Mouse (Mus musculus) CH12.LX (cell line): ENCODE data around the gene BC051019. TPM values are rescaled to one million over a fixed set of nuclear protein-coding genes. Genes with fewer than 3 reads are reported as not detected.

Experiments
- DNase-seq: peaks from one replicate; pipeline ENCODE4 v3.0.0-alpha.2; 2013; ENCODE audit errors: extremely low read depth
- H3K27ac ChIP-seq: 2 replicates; pipeline ENCODE4 v1.5.1; 2012; ENCODE audit warnings: low read depth, mild to moderate bottlenecking, control low read depth, moderate library complexity; ENCODE audit not compliant: insufficient read depth
- H3K27me3 ChIP-seq: replicated peaks from 2 replicates; pipeline ENCODE3; 2012; ENCODE audit warnings: inconsistent platforms
- H3K36me3 ChIP-seq, 2 experiments: replicated peaks in 1 of 2; 2 replicates each; pipeline versions ENCODE3 to v1.6.1; 2012; ENCODE audit warnings: inconsistent platforms in 1 of 2, low read length in 1 of 2, mild to moderate bottlenecking in 1 of 2, mixed read lengths in 1 of 2, moderate library complexity in 1 of 2; ENCODE audit not compliant: control insufficient read depth in 1 of 2, insufficient read depth in 1 of 2
- H3K4me1 ChIP-seq, 2 experiments: 2 replicates each; pipeline ENCODE4 v1.6.1; 2012; ENCODE audit warnings: inconsistent platforms in 1 of 2, moderate library complexity in 1 of 2; ENCODE audit not compliant: insufficient read depth in 2 of 2, control insufficient read depth in 1 of 2
- H3K4me2 ChIP-seq: 2 replicates; pipeline ENCODE4 v1.6.1; 2012; ENCODE audit warnings: low read depth, mild to moderate bottlenecking, control low read depth; ENCODE audit not compliant: poor library complexity, insufficient read depth, severe bottlenecking
- H3K4me3 ChIP-seq, 3 experiments: fragments of 150-350 bp in 1 of 3; sonication (generic) in 1 of 3; replicated peaks in 1 of 3; 2 replicates each; pipeline versions ENCODE3 to v1.5.1; 2011 to 2012; ENCODE audit warnings: low read depth in 2 of 3, low read length in 2 of 3, mild to moderate bottlenecking in 2 of 3, moderate library complexity in 2 of 3, control low read depth in 1 of 3, improper control_type of control experiment in 1 of 3, inconsistent platforms in 1 of 3, mixed read lengths in 1 of 3; ENCODE audit not compliant: poor library complexity in 1 of 3
- H3K79me2 ChIP-seq: replicated peaks from 2 replicates; pipeline ENCODE4 v1.6.1; 2012; ENCODE audit warnings: mild to moderate bottlenecking, moderate library complexity; ENCODE audit not compliant: control insufficient read depth, poor library complexity, insufficient read depth, severe bottlenecking; ENCODE audit errors: extremely low read depth
- H3K9ac ChIP-seq: 2 replicates; pipeline ENCODE4 v1.6.1; 2012; ENCODE audit warnings: low read depth, mild to moderate bottlenecking, control low read depth, moderate library complexity; ENCODE audit not compliant: insufficient read depth
- H3K9me3 ChIP-seq: replicated peaks from 2 replicates; pipeline ENCODE3; 2012; ENCODE audit warnings: low read length, inconsistent platforms, mixed read lengths
- CTCF ChIP-seq, 2 experiments: IDR thresholded peaks in 1 of 2; conservative IDR thresholded peaks in 1 of 2; 2 replicates each; pipeline ENCODE4 v1.5.1; 2011 to 2012; ENCODE audit warnings: low read depth in 2 of 2, low read length in 2 of 2, improper control_type of control experiment in 1 of 2, inconsistent platforms in 1 of 2, mild to moderate bottlenecking in 1 of 2, moderate library complexity in 1 of 2
- E2F4 ChIP-seq: IDR thresholded peaks from 2 replicates; pipeline ENCODE4 v1.6.1; 2011; ENCODE audit warnings: low read depth, low read length, improper control_type of control experiment; ENCODE audit not compliant: insufficient replicate concordance
- ELF1 ChIP-seq: IDR thresholded peaks from 2 replicates; pipeline ENCODE4 v1.6.1; 2014; ENCODE audit warnings: low read depth, mild to moderate bottlenecking, inconsistent platforms, low read length, improper control_type of control experiment
- EP300 ChIP-seq: IDR thresholded peaks from 2 replicates; pipeline ENCODE4 v1.6.1; 2011; ENCODE audit warnings: low read length, improper control_type of control experiment
- HCFC1 ChIP-seq: IDR thresholded peaks from 2 replicates; pipeline ENCODE4 v1.6.1; 2012; ENCODE audit warnings: low read depth, mild to moderate bottlenecking, inconsistent platforms, low read length, improper control_type of control experiment
- IRF4 ChIP-seq: IDR thresholded peaks from 2 replicates; pipeline ENCODE4 v1.6.1; 2014; ENCODE audit warnings: low read depth, mild to moderate bottlenecking, inconsistent platforms, low read length, improper control_type of control experiment
- JUND ChIP-seq: conservative IDR thresholded peaks from 2 replicates; pipeline ENCODE4 v1.6.1; 2011; ENCODE audit warnings: low read depth, low read length, improper control_type of control experiment
- MAFK ChIP-seq: IDR thresholded peaks from 2 replicates; pipeline ENCODE4 v1.6.1; 2011; ENCODE audit warnings: low read length, improper control_type of control experiment; ENCODE audit not compliant: insufficient replicate concordance
- MAX ChIP-seq: IDR thresholded peaks from 2 replicates; pipeline ENCODE4 v1.6.1; 2011; ENCODE audit warnings: low read length, improper control_type of control experiment
- MYC ChIP-seq: IDR thresholded peaks from 2 replicates; pipeline ENCODE4 v1.6.1; 2011; ENCODE audit warnings: low read depth, mild to moderate bottlenecking, improper control_type of control experiment, low read length
- NELFE ChIP-seq: IDR thresholded peaks from 2 replicates; pipeline ENCODE4 v1.6.1; 2011; ENCODE audit warnings: low read depth, low read length, improper control_type of control experiment
- PAX5 ChIP-seq: IDR thresholded peaks from 2 replicates; pipeline ENCODE4 v1.6.1; 2012; ENCODE audit warnings: low read length, inconsistent platforms, mixed read lengths
- POLR2A ChIP-seq: IDR thresholded peaks from 2 replicates; pipeline ENCODE4 v1.6.1; 2011; ENCODE audit warnings: low read depth, mild to moderate bottlenecking, improper control_type of control experiment, low read length
- POLR2AphosphoS2 ChIP-seq: IDR thresholded peaks from 2 replicates; pipeline ENCODE4 v1.6.1; 2011; ENCODE audit warnings: low read depth, low read length, improper control_type of control experiment
- RAD21 ChIP-seq: IDR thresholded peaks from 2 replicates; pipeline ENCODE4 v1.6.1; 2011; ENCODE audit warnings: low read depth, mild to moderate bottlenecking, low read length, improper control_type of control experiment, moderate library complexity
- RCOR1 ChIP-seq: conservative IDR thresholded peaks from 2 replicates; pipeline ENCODE4 v1.6.1; 2012; ENCODE audit warnings: low read depth, mild to moderate bottlenecking, inconsistent platforms, low read length, improper control_type of control experiment
- SMC3 ChIP-seq: IDR thresholded peaks from 2 replicates; pipeline ENCODE4 v1.6.1; 2011; ENCODE audit warnings: low read depth, low read length, improper control_type of control experiment
- TBP ChIP-seq: conservative IDR thresholded peaks from 2 replicates; pipeline ENCODE4 v1.6.1; 2011; ENCODE audit warnings: low read depth, low read length, improper control_type of control experiment
- USF1 ChIP-seq: IDR thresholded peaks from 2 replicates; pipeline ENCODE4 v1.6.1; 2014; ENCODE audit warnings: low read depth, mild to moderate bottlenecking, inconsistent platforms, low read length, improper control_type of control experiment
- ZC3H11A ChIP-seq: IDR thresholded peaks from 2 replicates; pipeline ENCODE4 v1.6.1; 2012; ENCODE audit warnings: low read depth, mild to moderate bottlenecking, inconsistent platforms, low read length, improper control_type of control experiment
- dilution Hi-C: fragments of 300-500 bp; cut with MboI; formaldehyde crosslinking; loops from 2 replicates; pipeline ENCODE4 v1.14.3; 2020; ENCODE audit warnings: low sequenced_read_pairs; ENCODE audit not compliant: extremely low pct_unique_long_range_greater_than_20kb, extremely low pct_ligation_motif_present
- in situ Hi-C: fragments of 300-500 bp; cut with MboI; formaldehyde crosslinking; loops from 3 replicates; pipeline ENCODE4 v1.14.3; 2019; ENCODE audit warnings: low sequenced_read_pairs, low pct_ligation_motif_present, low pct_unique_long_range_greater_than_20kb, mixed read lengths
- polyA plus RNA-seq: library from polyadenylated mRNA; unstranded; fragments of >175 nt; gene quantifications from 2 replicates; pipeline ENCODE4 v1.2.1, GENCODE M21; 2012; ENCODE audit warnings: low read depth; ENCODE audit not compliant: insufficient read length
- total RNA-seq, 2 experiments: library from RNA; depleted of rRNA; stranded (reverse); fragments of 300-350 nt in 1 of 2; fragments of >200 nt in 1 of 2; gene quantifications; 2 replicates each; pipeline ENCODE4 v1.2.3; 2012 to 2014

Gene BC051019
- total and polyA plus RNA-seq, 3 experiments = 0.17 to 0.33 TPM; not detected in 1

DNA sequence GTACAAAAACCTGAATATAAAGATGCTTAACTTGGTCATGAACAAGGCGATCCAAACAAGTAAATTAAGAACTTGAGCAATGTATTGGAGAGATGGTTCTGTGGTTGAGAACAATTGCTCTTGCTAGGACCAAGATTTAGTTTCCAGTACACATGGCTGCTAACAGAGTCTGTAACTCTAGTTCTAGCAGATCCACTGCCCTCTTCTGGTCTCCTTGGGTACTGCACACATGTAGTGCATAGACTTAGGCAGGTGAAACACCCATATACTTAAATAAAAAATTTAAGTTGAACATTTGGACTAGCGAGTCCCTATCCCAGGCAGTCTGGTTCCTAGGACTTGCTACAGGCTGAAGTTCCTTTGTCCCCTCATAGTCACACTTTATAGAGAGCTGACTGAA is 1.0 kb downstream of the BC051019 start:
- H3K27ac ChIP-seq = no peak overlapping the region
- peaks cover 0 to 6% of the 10 kb centered on the region in 2 experiments for H3K36me3 ChIP-seq
- H3K9ac ChIP-seq = no peak overlapping the region
- no peak overlapping the region for H3K4me3 ChIP-seq
- H3K4me2 ChIP-seq = no peak overlapping the region
- dilution Hi-C loops = no loop called here
- no peak for DNase-seq
- peaks cover 3% of the 10 kb centered on the region for H3K9me3 ChIP-seq
- H3K27me3 ChIP-seq = no peaks in the 10 kb centered on the region
- in situ Hi-C loops = no loop called here
- H3K4me1 ChIP-seq = peaks cover 4 to 15% of the 10 kb centered on the region in 2 experiments
- no peaks in the 10 kb centered on the region for H3K79me2 ChIP-seq
- no peak for TF ChIP-seq HCFC1
- no peak for TF ChIP-seq POLR2A
- TF ChIP-seq JUND = no peak
- TF ChIP-seq CTCF (conservative IDR thresholded peaks at IDR 0.05 in 1 of 2, IDR thresholded peaks at IDR 0.05 in 1 of 2; ENCODE audit: low read depth in 2 of 2, low read length in 2 of 2) = peak in 1 of 2 experiments; percentile 25; a peak in 2 of 4 replicates
- no peak for TF ChIP-seq USF1
- no peak for TF ChIP-seq MAX
- no peak for TF ChIP-seq NELFE
- TF ChIP-seq MYC = no peak
- TF ChIP-seq, all 38 proteins: peak for 1

DNA sequence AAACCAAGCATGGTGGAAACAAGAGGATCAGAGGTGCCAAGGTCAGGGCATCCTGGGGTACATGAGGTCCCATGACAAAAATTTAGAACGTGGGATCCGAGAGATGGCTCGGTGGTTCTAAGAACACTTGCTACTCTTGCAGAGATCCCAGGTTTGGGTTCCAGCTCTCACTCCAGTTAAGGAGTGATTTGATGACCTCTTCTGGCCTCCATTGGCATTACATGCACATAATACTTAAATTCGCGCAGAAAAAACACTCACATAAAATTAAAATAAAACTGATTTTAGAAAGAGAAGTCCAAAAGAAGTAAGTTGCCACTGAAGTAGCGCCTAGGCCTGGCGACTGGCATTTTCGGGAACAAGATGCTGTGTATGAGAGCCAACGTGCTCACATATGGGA is 4.4 kb downstream of the BC051019 start:
- H3K27ac ChIP-seq = no peak overlapping the region
- TF ChIP-seq POLR2A (no peak), HCFC1 (no peak), POLR2AphosphoS2 (no peak), RAD21 (peak; percentile 83), RCOR1 (no peak), EP300 (no peak), TBP (no peak), PAX5 (no peak), MAFK (0 out of 2 replicates have a peak, but pooled peaks have one; percentile 6), CTCF (conservative IDR thresholded peaks at IDR 0.05 in 1 of 2, IDR thresholded peaks at IDR 0.05 in 1 of 2; ENCODE audit: low read depth in 2 of 2, low read length in 2 of 2) (peak; percentile 39 to 75; a peak in 3 of 4 replicates), JUND (no peak), IRF4 (0 out of 2 replicates have a peak, but pooled peaks have one; percentile 16), E2F4 (no peak), ZC3H11A (0 out of 2 replicates have a peak, but pooled peaks have one; percentile 23), SMC3 (peak; percentile 69), ELF1 (no peak)
- H3K4me3 ChIP-seq = no peak overlapping the region
- in situ Hi-C loops = no loop called here
- peaks cover 3% of the 10 kb centered on the region for H3K9me3 ChIP-seq
- dilution Hi-C loops = no loop called here
- no peaks in the 10 kb centered on the region for H3K79me2 ChIP-seq
- no peak overlapping the region for H3K9ac ChIP-seq
- no peak overlapping the region for H3K4me2 ChIP-seq
- no peaks in the 10 kb centered on the region for H3K27me3 ChIP-seq
- H3K4me1 ChIP-seq = peaks cover 0 to 2% of the 10 kb centered on the region in 2 experiments; a peak in 2 of 4 replicates
- peaks cover 0 to 6% of the 10 kb centered on the region in 2 experiments for H3K36me3 ChIP-seq
- DNase-seq = peak; percentile 37
